ENCODE assay signal across 14 mouse cellular contexts in genomic region chr15:11897162-11897561, GRCm38 (mm10). TPM values are rescaled to one million over a fixed set of nuclear protein-coding genes. Genes with fewer than 3 reads are reported as not detected.
"Had no signal": no experiment of that assay in that cellular context is flagged by ENCODE, and none has a peak within 500 bp of the region (broad histone marks: within the 10 kb centered on the region; RNA-seq: fewer than 3 reads in every experiment).

No protein-coding gene starts in this region.

- DNase-seq: kidney, postnatal 10 days; kidney, postnatal 36 days; layer of hippocampus, postnatal 36 days; liver, embryonic 13.5 days; lung, adult 2 months; lung, postnatal 14 days; lung, postnatal 4 days; midbrain, embryonic 14.5 days; thymus, postnatal 25 days had no signal

- H3K4me1 ChIP-seq: kidney, embryonic 15.5 days; liver, embryonic 13.5 days had no signal

- H3K4me3 ChIP-seq: kidney, embryonic 15.5 days; left cerebral cortex, adult 2 months; liver, embryonic 13.5 days had no signal

- H3K9ac ChIP-seq: kidney, embryonic 15.5 days; liver, embryonic 13.5 days had no signal

- H3K4me2 ChIP-seq: kidney, embryonic 15.5 days; liver, embryonic 13.5 days; midbrain, embryonic 11.5 days had no signal

- H3K36me3 ChIP-seq: kidney, embryonic 15.5 days; liver, embryonic 13.5 days had no signal

- H3K9me3 ChIP-seq: kidney, embryonic 15.5 days; liver, embryonic 13.5 days had no signal

- H3K27ac ChIP-seq: kidney, embryonic 15.5 days; left cerebral cortex, adult 2 months; liver, embryonic 13.5 days had no signal

RNA-seq across cellular contexts. Expression of gene Npr3, which starts 9.9 kb away (rescaled TPM):
- total RNA-seq: megakaryocyte progenitor cell, adult 5-6 weeks; megakaryocyte-erythroid progenitor cell, adult 5-6 weeks had no signal
